Mouse (Mus musculus) olfactory bulb, adult 2 months (tissue): ENCODE measurements around the gene Cckar. TPM values are rescaled to one million over a fixed set of nuclear protein-coding genes. Genes with fewer than 3 reads are reported as not detected.

Experiments
- H3K27ac ChIP-seq: fragments of 200-500 bp; 2 replicates; pipeline ENCODE4 v1.5.1; 2012; ENCODE audit warnings: low read depth, low read length; ENCODE audit not compliant: insufficient read depth
- H3K4me1 ChIP-seq: fragments of 200-500 bp; 2 replicates; pipeline ENCODE4 v1.6.1; 2012; ENCODE audit warnings: low read length; ENCODE audit not compliant: control insufficient read depth, insufficient read depth
- H3K4me3 ChIP-seq: fragments of 200-500 bp; 2 replicates; pipeline ENCODE4 v1.5.1; 2012; ENCODE audit warnings: mild to moderate bottlenecking, low read depth, low read length, moderate library complexity; ENCODE audit not compliant: insufficient read depth
- CTCF ChIP-seq: fragments of 200-500 bp; IDR thresholded peaks from 2 replicates; pipeline ENCODE4 v1.5.1; 2012; ENCODE audit warnings: low read depth, mild to moderate bottlenecking, low read length, moderate library complexity; ENCODE audit not compliant: insufficient read depth
- POLR2A ChIP-seq: fragments of 200-500 bp; IDR thresholded peaks from 2 replicates; pipeline ENCODE4 v1.6.1; 2012; ENCODE audit warnings: mild to moderate bottlenecking, low read depth, low read length, moderate library complexity; ENCODE audit not compliant: insufficient read depth
- WGBS: fragments of 180-500 bp; shearing (Covaris S2); methylation state at CpG from one replicate; pipeline ENCODE4 v1.1.7; 2018; 5-methylcytosine and 5-hydroxymethylcytosine counted together
- polyA plus RNA-seq: library from polyadenylated mRNA; stranded (reverse); fragments of >200 nt; gene quantifications from 2 replicates; pipeline ENCODE4 v1.2.4, GENCODE M21; 2012; ENCODE audit warnings: low replicate concordance; ENCODE audit not compliant: missing spikeins, insufficient read depth, insufficient read length

Cckar gene
- polyA plus RNA-seq, result not detected in 2 replicates

- H3K4me1 ChIP-seq, result no peaks in the 10 kb centered on the region
- no peak for TF ChIP-seq POLR2A
- TF ChIP-seq CTCF, result no peak
- WGBS, result 56% methylated on average over 11 of the region's 11 CpGs
- H3K4me3 ChIP-seq, result no peak within 1 kb of the TSS
- no peak within 1 kb of the TSS for H3K27ac ChIP-seq
These were observed at the start of gene Cckar for GRCm38 (mm10) chr5:53707235-53708177. Gene Cckar (minus strand): TSS chr5:53707705.

GRCm38 (mm10) chr5:53744061-53744460 is 36.6 kb upstream of the Cckar start:
- Histone ChIP-seq H3K27ac (no peak overlapping the region), H3K4me3 (no peak overlapping the region), H3K4me1 (no peaks in the 10 kb centered on the region)
- WGBS, result 67% methylated on average over 2 of the region's 2 CpGs
- TF ChIP-seq POLR2A, result no peak
- no peak for TF ChIP-seq CTCF

GRCm38 (mm10) chr5:53732933-53733332 is 25.4 kb upstream of the Cckar start:
- 82% methylated on average over 10 of the region's 10 CpGs for WGBS
- no peak overlapping the region for H3K4me3 ChIP-seq
- no peak for TF ChIP-seq POLR2A
- no peak for TF ChIP-seq CTCF

GRCm38 (mm10) chr5:53727606-53728005 is 20.1 kb upstream of the Cckar start:
- Histone ChIP-seq H3K4me1 (no peaks in the 10 kb centered on the region), H3K4me3 (no peak overlapping the region), H3K27ac (no peak overlapping the region)
- 87% methylated on average over 3 of the region's 3 CpGs for WGBS
- no peak for TF ChIP-seq CTCF
- no peak for TF ChIP-seq POLR2A

More at GRCm38 (mm10) chr5:53732933-53733332, 25.4 kb upstream of the Cckar start:
- no peaks in the 10 kb centered on the region for H3K4me1 ChIP-seq
- H3K27ac ChIP-seq, result no peak overlapping the region

- no peaks in the 10 kb centered on the region for H3K4me1 ChIP-seq
- H3K4me3 ChIP-seq, result no peak overlapping the region
- 83% methylated on average over 5 of the region's 5 CpGs for WGBS
- no peak overlapping the region for H3K27ac ChIP-seq
- no peak for TF ChIP-seq CTCF
- TF ChIP-seq POLR2A, result no peak
These were observed 18.5 kb upstream of the Cckar start for GRCm38 (mm10) chr5:53726011-53726410.

GRCm38 (mm10) chr5:53716462-53716861 is 9.0 kb upstream of the Cckar start:
- Histone ChIP-seq H3K4me3 (no peak overlapping the region), H3K27ac (no peak overlapping the region), H3K4me1 (no peaks in the 10 kb centered on the region)
- WGBS, result 46% methylated on average over 5 of the region's 5 CpGs
- TF ChIP-seq POLR2A (no peak), CTCF (no peak)

GRCm38 (mm10) chr5:53711277-53711676 is 3.8 kb upstream of the Cckar start:
- H3K4me1 ChIP-seq, result no peaks in the 10 kb centered on the region
- TF ChIP-seq CTCF (no peak), POLR2A (no peak)

GRCm38 (mm10) chr5:53708191-53708590 is 686 bp upstream of the Cckar start:
- H3K4me1 ChIP-seq, result no peaks in the 10 kb centered on the region
- no peak overlapping the region for H3K4me3 ChIP-seq
- 66% methylated on average over 4 of the region's 4 CpGs for WGBS
- no peak overlapping the region for H3K27ac ChIP-seq
- TF ChIP-seq CTCF, result no peak
- no peak for TF ChIP-seq POLR2A

More at GRCm38 (mm10) chr5:53711277-53711676, 3.8 kb upstream of the Cckar start:
- no peak overlapping the region for H3K27ac ChIP-seq
- WGBS, result 72% methylated on average over 9 of the region's 9 CpGs
- no peak overlapping the region for H3K4me3 ChIP-seq

- Histone ChIP-seq H3K4me3 (no peak overlapping the region), H3K4me1 (no peaks in the 10 kb centered on the region), H3K27ac (no peak overlapping the region)
- TF ChIP-seq POLR2A (no peak), CTCF (no peak)
- 88% methylated on average over 14 of the region's 14 CpGs for WGBS
These were observed 4.8 kb downstream of the Cckar start for GRCm38 (mm10) chr5:53702686-53703085.
